Mouse (Mus musculus) gastrocnemius, postnatal 4 days (tissue): Measurements from ENCODE around the gene Tnfrsf18. TPM values are rescaled to one million over a fixed set of nuclear protein-coding genes. Genes with fewer than 3 reads are reported as not detected.

Experiments
- DNase-seq, 2 experiments: peaks; one replicate each; pipeline ENCODE4 v3.0.0; 2021 to 2022; ENCODE audit warnings: low spot score in 2 of 2, mixed read lengths in 2 of 2
- total RNA-seq, 2 experiments: library from RNA; stranded (reverse); gene quantifications; 2 replicates each; pipeline ENCODE4 v1.2.3; 2021

Tnfrsf18 gene
- total RNA-seq, 2 experiments from 2014 or later: 0.62 to 0.66 TPM

DNA sequence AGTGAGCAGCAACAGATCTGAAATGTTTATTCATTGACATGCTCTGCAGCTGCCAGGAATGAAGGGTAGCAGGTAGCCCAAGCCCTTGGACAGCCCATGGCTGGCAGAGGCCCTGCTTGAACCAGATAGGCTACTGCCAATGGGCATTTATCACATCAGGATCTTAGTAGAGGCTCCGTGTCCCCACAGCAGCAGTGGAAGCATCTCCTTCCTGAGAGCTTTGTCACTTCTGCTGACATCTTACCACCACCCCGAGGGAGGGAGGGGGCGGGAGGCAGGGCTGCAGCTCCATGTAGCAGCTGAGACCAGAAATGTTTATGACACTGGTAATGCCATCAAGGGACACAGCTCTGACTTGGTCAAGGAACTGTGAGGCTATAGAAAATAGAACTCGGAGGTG lies 6.9 kb downstream of the Tnfrsf18 start:
- DNase-seq: no peak

DNA sequence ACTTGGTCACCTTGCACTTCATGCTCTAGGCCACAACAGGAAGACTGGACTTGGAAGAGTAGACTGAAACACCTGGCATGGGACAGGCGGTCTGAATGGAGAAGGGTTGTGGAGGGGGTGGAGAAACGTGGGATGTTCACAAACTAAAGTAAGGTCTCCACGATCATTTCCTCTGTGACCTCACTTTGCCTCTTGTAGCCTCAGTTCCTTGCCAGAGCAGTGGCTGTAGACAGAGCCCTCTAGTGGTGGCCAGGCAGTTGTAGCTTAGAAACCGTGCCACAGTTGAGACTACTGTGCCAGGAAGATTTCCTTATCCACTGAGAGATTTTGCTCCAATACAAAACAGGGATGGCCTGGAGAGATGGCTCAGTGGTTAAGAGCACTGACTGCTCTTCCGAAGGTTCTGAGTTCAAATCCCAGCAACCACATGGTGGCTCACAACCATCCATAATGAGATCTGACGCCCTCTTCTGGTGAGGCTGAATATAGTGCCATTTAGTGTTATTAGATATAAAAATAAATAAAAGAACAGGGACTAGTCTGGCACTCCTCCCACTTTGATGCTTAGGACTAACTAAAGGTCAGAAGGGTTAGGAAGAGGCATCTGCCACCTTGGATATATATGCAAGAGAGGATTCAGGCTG lies 7.6 kb downstream of the Tnfrsf18 start:
- peak in 1 of 2 experiments; percentile 37 for DNase-seq

DNA sequence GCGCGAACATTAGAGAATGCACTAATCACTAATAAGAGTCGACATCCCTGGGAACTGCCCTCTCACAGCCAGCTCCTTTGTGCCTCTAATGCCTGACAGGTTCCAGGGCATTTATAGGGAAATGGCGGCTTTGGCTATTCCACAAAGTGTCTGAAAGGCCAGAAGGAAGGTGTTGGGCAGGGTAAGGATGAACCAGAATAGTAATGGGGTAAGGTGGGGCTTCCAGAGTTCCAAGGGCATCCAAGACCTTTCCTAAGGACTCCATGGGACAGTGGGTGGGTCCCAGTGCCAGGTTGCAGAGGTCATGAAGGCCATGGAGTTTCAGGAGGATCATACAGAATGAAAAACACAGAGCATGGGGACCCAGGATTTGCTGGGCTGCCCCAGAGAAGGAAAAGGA lies 8.3 kb downstream of the Tnfrsf18 start:
- DNase-seq: no peak

DNA sequence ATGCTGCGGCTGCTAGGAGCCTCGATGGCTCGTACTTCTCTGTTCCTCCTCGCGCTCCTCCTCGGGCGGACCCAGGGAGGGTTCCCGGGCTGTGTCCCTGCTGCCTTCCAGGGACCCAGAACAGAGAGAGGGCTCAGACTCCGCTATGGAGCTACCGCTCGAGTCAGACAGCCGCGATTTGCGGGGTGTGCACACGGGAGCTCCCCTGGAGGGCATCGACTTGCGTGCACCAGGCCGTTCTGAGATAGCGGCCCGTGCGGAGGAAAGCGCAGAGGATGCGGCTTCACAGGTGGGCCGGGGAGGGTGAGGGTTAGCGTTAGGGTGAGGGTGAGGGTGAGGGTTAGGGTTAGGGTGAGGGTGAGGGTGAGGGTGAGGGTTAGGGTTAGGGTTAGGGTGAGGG lies 8.9 kb downstream of the Tnfrsf18 start:
- DNase-seq: no peak

DNA sequence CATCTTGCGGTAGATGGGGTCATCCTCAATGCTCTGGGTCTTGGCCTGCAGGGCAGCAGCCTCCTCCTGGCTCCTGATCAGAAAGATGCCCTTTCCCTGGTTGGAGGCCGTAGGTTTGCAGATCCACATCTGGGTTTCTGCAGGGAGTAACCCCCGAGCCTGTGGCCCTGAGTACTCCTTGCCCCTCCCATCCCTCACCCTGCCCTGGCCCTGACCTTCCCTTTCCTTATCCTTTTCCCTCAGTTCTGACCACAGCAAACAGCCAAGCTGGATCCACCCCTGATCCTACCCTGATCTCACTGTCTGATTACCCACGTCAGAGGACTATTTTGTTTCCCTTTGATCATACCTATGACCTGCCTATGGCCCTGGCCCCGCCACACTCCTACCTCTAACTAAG lies 18.8 kb downstream of the Tnfrsf18 start:
- DNase-seq: no peak

DNA sequence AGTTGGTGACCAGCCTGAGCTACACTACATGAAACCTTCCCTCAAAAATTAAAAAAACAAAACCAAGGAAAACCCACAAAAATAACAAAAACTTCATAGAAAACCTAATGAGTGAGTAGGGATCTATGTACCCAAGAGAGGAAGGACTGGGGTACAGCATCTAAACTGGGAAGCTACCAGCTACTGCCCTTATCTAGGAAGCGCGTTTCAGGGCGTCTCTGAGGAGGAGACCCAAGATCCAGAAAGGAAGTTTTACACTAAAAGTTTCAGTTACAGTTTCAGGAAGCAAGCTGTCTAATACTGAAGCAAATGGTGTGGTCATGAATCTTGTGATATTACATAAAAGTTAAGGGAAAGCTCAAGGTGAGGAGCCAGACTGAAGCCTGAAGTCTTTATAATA lies 23.8 kb downstream of the Tnfrsf18 start:
- DNase-seq: no peak

DNA sequence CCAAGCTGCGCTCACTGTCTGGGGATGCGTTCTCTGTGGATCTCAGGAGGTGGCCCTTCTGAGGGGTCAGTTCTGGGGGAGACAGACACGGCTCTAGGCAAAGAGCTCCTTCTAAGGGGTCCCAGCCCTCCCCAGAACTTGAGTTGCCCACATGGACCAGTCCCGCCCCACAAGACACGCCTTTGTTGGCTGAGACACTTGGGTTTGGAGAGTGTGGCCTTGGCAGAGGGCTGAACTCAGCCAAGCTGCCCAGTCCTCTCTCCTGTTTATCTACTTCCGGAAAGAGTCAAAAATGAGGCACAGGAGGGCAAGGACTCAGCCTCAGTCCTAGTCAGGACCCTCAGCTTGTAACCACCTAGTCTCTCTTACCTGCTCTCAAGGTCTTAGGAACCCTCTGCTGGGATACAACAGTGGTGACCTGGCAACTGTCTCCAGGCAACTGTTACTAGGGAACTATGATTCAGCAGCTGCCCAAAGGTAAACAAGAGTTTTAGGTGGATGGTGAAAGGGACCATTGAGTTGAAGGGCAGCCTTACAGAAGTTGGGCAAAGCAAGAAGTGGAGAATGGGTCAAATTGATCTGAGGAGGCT lies 24.5 kb downstream of the Tnfrsf18 start:
- no peak for DNase-seq

DNA sequence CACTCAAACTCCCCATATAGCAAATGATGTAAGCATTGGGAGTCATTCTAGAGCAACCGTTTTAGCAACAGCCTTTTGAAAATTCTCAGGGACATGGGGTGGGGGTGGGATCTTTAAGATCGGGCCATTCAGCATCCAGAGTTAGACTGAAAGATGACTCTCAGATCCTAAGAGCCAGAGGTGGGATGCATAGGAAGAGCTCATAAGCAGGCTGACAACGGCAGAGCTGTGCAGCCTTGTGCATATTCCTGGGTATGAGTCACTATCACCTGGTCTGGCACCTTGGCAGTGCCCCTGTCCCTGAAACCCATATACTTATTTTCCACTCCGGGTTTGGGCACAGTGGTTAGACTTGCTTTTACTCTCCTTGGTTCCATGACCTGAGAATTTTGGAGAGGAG lies 27.1 kb downstream of the Tnfrsf18 start:
- DNase-seq: no peak

DNA sequence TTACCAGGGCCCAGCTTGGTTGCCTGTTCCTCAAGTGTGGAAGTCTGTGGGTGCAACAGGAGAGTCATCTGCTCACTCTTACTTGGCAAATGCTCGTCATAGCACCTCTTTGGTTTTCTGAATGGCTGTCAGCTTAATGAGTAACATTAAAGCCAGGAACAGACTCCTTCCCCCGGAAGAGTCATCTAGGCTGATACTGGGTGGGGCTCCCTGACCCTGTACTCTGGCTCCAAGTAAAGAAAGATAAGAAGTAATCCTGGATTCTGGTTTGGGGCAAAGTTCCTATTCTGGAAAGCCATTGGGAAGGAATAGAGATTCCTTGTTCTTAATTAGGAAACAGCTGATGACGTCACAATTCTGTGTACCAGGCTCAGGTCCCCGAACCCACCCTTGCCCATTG lies 28.2 kb downstream of the Tnfrsf18 start:
- no peak for DNase-seq

DNA sequence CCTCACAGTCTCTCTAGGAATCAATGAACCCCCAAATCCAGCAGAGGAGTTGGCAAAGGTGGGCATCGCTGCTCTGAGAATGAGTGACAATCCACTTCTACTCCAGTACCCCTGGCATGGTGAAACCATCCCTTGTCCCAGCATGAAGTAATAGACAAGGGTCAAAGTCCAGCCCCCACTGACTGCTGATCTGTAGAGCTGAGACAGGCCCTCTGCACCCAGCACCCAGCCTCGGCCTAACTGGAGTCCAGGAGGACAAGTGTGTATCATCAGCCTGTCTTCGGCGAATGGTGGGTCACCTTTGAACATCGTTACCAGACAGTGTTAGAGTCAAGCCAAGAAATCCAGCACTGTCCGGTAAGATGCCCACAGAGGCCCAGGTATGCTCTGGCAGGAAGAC lies 28.6 kb downstream of the Tnfrsf18 start:
- no peak for DNase-seq

DNA sequence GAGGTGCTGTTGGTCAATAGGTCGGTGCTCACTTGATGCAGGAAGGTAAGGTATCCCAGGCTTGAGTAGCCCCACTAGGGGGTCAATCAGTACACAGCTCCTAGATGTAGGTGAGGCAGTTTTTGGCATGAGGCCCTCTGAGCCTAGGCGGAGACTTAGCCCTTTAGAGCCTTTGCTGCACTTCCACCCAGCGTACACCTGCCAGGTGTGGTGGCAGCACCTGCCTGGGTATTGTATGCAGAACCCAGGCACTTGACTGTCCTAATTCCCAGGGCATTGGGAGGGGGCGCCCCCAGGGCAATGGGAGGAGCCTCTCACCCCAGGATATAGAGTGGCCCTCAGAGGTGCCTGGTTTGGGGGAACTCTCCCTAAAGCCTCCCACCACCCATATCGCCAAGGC lies 29.2 kb downstream of the Tnfrsf18 start:
- DNase-seq: no peak

DNA sequence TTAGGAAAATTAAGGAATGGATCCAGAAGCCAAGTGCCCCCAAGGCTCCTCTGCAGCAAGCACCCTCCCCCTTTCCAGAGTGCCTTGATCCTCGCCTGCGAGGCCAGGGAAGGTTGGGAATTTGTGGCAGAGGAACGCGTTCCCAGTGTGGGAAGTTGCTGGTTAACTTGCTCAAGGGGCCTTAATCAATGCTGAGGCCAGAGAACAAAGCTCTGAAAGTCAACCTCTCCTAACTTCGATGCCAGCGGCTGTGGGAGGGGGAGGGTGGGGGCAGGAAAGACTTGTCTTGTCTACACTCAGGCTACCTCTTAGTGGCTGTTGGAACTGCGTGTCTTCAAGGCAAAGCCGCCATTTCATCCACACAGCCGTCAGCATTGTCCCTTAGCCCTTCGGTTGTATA lies 31.7 kb downstream of the Tnfrsf18 start:
- no peak for DNase-seq

DNA sequence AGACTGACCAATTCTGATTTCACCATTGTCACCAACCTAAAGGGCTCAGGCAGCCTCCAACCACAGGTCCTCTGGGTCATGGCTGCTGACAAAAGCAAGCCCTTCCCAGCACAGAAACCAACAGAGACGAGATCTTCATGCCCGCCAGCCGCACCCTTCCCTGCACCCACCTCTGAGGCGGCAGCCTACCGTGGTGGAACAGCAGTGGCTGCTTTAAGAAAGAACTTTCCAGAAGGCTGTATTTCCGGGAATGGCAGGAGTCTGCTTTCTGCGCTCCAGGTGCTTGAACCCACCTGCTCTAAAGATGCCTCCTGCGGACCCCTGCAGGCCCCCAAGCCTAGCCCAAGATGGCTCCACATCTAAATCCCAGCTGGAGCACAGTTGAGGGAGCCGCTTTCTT lies 32.9 kb downstream of the Tnfrsf18 start:
- no peak for DNase-seq

DNA sequence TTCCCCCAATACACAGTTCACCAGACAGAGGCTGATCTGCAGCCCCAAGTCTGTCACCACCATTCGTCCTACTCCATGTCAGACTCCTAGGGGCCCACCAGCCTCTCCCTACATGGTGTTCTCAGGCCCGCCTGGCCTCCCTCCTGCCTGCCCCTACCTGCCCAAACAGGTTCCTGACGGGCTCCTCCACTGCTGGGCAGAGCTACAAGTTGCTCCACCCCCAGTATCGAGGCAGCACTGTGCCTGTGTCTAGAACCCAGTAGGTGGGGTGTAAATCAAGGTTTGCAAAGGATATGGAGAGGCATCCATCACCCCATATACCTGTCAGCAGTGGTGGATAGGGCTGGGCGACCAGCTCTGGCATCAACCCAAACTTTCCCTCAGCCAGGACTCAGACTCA lies 33.3 kb downstream of the Tnfrsf18 start, which contains the start of gene Ttll10:
Gene Ttll10, minus strand, starts transcription at position 154 of the 400 bp plus-strand sequence.
- no peak for DNase-seq

DNA sequence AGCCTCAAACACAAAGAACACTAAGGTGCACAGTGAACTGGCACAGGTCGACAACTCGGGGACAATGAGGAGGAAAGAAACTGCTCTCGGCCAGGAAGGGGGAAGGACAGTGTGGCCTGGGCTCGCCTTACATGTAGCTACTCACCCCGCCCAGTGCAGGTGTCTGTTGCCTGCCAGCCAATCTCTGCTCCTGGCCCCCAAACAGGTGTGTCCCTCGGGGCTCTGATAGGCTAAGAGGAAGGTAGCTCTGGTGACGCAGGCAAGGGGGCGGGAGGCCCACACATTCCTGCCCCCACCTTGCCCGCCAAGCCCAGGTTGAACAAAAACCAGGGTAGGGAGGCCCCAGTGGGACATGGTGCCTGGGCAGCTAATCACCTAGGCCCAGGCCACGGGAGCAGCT lies 33.7 kb downstream of the Tnfrsf18 start:
- DNase-seq: no peak

DNA sequence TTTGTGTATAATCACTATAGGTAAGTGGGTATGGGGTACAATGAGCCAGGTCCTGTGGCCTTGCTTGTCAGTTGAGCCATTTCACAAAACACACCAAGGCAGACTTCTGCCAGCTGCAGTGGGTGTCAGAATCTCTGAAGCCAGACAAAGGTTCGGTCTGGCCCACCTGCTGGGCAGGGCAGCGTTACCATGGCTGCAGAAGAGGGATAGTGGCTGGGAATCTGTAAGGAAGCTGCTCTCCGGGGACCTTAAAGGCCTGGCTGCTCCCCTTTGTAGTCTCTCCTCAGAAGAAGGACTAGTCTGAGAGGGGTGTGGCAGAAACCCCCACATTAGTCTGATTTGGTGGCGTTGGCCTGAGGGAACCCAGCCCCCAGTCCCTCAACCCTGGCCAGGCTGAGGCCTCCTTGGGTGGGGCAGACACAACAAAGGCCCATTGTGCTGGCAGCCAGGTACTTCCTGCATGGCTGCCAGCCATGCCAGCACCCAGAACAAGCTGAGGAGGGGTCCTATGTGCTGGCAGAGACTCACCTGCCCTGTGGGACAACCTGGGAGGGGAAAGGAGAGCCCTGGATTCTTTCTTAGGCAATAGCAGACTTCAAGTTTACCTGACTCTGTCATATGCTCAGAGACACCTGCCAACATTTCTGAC lies 38.0 kb downstream of the Tnfrsf18 start:
- DNase-seq: no peak

DNA sequence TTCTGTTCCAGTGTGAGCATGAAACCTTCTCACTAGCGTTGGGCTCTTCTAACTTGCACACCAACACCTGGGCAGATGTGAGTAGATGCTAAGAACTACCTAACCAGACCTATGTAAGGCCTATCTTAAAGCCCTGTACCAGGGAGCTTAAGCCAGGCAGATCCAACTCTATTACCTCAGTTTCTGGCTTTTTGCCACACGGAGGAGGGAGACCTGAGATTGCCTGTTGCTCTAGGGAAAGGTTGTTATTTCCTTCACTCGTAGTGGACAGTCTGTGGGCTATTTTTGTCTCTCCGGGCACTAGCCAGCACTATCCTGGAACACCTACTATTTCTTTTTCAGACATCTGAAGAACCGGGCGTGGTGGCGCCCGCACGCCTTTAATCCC lies 38.5 kb downstream of the Tnfrsf18 start:
- no peak for DNase-seq

DNA sequence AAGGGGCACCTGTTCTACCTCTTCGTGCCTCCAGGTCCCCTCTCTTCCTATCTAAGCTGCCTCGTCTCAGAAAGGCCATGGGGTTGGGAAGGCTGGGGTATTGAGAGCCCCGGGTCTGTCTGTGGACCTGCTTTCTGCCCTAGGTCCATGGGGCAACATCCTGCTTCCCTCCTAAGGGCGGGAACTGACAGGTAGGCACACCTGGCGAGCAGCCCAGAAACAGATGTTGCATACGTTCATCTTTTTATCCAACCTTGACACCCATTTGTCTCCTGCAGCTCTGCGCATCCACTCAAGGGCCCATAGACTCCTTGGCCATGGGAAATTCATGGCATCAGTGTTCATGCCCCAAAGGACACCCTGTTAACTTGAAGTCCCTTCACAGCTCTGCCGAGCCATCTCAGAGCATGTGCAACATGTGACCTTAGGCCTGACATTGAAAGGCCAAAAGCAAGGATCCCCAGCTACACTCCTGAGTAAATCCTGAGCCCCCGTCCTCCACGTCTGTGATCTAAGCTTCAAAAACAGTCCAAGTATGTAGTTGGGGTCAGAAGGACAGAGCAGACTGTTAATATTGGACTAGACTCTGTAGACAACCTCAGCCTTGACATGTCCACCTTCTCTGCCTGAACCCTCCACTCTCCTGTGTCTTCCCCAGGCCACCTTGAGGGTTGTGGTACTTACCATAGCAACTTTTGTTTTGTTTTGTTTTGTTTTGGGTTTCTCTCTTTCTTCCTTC lies 39.4 kb downstream of the Tnfrsf18 start:
- no peak for DNase-seq

DNA sequence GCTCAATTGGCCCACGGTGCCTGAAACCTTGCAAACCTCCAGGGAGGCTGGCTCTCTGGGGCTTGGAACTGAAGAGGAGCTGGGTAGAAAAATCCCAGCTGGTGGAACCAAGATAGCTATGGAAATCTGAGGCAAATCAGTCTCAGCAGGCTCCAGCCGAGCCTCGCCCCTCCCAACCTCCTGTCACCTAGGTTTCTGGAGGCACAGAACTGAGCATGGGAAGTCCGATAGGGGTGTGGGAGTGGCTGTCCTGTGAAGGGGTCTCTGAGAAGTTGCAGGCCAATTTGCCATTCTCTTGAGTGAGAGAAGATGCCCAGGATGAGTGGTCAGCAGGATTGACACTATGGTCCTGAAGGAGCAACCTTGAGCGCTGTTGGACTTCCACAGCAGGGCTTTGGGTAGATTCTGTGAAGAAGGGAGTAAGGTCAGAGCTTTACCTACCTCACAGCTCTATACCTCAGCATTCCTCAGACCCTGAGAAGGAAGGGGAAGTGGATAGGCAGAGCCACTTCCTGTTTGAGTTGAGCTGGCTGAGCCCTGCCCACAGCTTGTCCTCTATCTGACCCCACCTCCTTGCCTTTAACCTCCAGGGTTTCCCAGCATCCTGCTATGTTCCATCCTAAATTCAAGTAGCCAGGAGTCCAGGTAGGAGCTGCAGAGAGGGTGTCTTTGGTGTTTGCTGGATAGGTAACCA lies 41.4 kb downstream of the Tnfrsf18 start:
- DNase-seq: no peak

DNA sequence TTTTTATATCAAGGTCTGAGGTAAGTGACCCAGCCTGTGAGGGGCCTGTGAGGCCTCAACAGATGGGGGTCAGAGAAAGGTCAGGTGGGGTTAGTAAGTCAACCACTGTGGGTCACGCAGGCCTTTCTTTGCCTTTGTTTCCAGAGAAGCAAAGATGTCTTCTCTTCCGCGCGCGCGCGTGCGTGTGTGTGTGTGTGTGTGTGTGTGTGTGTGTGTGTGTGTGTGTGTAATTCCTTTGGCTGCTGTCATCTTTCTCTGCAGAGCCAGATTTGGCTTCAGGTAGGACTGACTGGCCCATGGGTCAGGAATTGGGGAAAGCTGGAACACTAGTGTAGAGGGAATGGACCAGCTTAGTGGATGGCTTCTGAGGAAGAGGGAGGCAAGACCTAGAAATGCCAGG lies 43.7 kb downstream of the Tnfrsf18 start:
- DNase-seq: no peak

DNA sequence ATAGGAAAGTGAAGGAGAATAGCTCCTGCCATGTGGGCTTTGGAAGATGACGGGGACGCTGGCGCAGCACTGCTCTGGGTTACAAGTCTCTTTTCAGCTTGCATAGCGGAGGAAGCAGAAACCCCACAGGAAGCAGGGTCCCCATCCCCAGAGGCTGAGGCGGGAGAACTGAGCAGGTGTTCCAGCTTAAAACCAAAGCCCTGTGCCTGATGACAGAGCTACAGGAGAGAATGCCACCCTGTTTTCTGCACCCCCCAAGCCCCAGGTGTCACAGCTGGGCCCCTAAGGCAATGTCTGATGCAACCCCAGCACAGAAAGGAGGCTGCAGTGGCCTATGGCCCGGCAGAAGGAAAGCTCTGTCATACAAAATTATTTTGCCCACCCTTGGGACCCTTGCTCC lies 44.3 kb downstream of the Tnfrsf18 start:
- DNase-seq: no peak

DNA sequence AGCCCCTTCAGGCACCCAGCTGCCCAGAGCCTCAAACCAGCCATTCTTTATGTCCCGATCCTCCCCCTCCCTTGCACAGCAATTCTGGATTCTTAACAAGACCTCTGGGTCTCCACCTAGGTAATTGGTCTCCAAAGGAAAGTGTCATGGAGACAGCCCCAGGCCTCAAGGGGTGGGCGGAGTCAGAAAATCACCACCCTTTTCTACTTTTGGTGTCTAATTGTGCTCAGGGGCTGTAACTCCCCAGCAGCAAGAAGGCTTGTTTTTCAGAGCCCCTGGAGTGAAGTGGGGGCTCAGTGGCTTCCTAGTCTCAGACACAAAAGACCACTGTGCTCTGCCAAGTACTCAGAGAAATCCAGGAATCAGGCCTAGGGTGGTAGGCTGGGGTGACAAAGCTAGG lies 44.8 kb downstream of the Tnfrsf18 start:
- no peak for DNase-seq
